Mouse (Mus musculus) mesoderm, embryonic 11.5 days (tissue): ENCODE measurements at regions not wholly inside any gene's neighbourhood (a gene's known extent, or its start where the extent isn't known, plus 50 kb on each side); places are given as distances from the start of the nearest gene placed in this dataset.

Experiments used
- DNase-seq: peaks from one replicate; pipeline ENCODE4 v3.0.0-alpha.2; 2012; ENCODE audit warnings: low read depth, low spot score

DNA sequence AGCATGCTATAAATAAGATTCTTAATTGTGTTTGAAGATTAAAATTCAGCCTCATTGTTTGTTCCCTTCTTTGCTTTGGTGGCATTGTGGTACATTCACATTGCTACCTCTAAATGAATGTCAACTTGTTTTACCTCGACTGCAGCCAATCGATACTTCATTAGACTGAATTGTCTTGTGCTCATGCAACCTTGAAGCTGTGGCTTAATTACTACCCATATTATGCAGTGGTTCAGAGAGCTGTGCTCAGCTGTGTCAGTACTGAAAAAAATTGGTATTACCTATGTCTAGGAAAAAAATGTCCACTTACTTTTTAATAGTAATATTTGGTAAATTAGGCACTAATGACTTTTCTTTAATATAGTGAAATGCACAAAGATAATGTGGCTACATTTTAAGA lies 1523.6 kb upstream of the Gm8797 start:
- DNase-seq = no peak

DNA sequence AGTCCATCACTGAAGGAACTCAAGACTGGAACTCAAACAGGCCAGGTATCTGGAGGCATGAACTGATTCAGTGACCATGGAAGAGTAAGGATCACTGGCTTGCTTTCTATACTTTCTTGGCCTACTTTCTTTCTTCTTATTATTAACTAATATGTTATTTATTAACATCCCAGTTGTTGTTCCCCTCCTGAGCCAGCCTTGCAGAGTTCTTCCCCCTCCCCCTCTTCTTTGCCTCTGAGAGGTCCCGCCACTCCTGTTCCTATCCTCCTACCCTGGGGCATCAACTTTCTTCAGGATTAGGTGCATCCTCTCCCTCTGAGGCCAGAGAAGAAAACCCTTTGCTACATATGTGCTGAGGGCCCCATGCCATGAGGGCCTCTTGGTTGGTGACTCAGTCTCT lies 1479.2 kb upstream of the Gm8797 start:
- DNase-seq = no peak

DNA sequence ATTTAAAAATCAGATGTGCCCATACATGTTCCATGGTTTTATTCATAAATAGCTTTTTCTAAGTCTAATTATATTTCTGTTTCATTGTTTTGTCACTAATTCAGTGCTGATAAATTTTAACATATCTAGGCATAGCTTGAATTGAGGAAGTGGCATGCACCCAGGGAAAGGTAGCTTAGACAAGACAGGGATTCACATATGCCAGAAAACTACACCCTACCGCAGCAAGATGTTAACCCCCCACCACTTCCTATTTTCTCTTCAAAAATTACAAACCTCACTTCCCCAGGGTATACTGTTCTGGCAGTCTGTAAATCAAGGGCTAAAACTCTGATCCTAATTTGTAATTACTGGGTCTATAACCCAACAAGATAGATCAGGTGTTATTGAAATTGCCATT lies 1476.0 kb upstream of the Gm8797 start:
- DNase-seq = no peak

DNA sequence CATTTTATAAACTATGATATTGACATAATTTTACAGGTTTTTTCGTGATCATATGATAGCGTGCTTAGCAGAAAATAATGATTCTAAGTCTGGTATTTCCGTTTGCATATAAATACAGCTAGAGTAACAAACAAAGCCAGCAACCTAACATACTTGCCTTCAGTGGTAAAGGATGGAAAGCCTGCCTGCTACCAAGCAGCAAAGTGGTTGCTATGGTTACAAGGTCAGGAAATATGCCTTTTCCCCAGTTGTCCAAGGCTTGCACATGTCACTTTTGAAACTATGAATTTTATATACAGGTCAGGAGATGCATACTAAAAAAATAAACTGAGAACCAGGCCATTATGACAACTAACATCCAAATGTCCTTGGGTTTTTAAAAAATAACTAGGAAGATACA lies 1472.6 kb upstream of the Gm8797 start:
- DNase-seq = peak; percentile 58

DNA sequence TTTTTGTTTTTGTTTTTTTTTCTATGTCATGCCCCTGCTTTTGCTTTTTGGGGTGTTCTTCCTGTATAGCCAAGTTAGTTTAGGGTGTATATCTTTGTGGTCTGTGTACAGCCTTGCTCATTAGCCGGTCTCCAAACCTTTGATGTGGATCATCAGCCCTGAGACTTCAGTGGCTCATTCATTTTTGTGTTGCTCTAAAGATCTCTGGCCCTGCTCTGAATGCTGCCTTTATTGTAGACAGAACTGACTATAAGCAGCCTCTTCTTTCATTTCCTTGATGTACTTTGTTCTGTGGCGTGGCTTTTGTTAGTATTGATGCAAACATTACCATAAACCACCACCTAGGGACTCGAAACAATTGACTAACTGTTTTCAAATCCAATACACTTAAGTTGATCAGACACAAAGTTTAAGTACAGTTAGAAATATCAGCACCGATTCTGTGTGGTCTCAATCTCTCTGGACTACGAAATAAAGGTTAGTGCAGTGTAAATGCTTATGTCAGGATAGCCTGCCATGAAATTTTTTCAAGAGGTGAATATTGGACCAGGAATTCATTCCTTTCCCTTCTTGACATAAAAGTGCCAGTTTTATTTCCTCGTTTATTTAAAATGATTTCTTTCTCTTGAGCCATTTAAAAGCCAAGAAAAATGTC lies 1470.1 kb upstream of the Gm8797 start:
- DNase-seq = peak; percentile 11

DNA sequence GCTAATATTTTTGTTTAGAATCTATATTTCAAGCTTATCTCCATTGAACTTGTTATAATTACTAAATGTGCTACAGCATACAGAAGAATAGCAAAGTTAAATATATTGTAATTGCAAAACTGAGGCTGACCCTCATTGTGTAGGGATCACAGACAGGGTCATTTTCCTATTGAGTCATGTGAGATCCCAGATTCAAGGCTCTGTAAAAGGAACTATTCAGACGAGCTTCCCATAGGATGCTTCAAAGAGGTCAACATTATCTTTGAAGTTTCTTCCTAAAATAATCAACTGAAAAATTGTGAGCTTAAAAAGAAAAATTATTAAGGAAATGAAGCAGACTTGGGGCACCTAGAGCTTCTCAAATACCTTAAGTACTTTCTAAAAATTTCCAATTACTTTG lies 1469.5 kb upstream of the Gm8797 start:
- DNase-seq = no peak

DNA sequence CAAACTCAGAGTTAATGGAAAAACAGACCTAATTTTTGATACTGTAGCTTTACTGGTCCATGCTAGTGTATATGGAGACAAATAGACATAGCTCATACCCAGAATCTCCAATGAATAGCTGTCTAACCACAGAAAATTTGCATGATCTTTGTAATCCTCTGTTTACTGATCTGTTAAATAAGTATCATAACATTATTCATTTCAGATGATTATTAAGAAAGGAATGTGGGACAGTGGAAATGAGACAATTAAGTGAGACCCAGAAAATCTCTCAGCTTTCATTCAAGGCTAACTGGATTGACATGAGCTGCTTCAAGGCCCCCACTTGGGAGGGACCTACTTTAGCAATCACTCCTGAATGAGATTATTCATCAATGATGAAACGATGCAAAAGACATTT lies 1463.5 kb upstream of the Gm8797 start:
- no peak for DNase-seq

DNA sequence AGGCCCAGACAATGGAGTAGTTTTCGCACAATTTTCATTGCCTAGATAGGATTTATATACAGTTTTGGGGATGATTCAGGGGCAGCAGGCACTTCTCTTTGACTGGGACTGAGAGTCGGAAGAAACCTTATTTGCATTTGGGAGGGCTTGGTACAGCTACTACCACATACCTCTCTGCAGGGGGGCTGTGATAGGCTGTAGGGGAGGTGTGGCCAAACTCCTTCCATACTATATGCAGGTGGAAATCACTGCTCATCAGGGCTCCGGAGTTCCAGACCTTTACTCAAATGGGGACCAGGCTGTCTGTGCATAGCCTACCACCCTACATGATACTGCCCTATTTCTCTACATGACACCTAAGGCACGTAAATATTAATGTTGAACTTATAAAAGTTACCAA lies 1414.2 kb upstream of the Gm8797 start:
- no peak for DNase-seq

DNA sequence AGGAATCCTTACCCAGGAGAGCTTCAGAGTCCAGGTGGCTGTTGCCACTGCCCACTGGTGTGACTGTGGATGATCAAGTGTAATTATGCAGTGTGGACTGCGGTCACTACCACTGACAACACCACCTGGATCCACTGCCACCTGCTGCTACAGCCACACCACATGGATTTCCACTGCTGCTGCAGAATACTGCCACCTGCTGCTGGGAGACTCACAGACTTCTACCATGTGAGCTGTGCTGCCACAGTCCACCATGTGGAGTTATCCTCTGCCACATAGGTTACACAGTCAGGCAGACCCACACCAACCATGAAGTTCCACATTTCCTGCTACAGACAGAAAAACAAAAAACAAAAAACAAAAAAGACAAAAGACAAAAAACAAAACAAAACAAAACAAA lies 1411.5 kb upstream of the Gm8797 start:
- no peak for DNase-seq
